Mouse (Mus musculus) kidney, embryonic 14.5 days (tissue): ENCODE measurements around the gene Car8. TPM values are rescaled to one million over a fixed set of nuclear protein-coding genes. Genes with fewer than 3 reads are reported as not detected.

Experiments used
- ATAC-seq: fragments of 200-750 bp; cut with Nextera tagmentation; 2 replicates; pipeline ENCODE4 v1.8.0; 2017; ENCODE audit warnings: moderate number of reproducible peaks, mild to moderate bottlenecking, moderate TSS enrichment, moderate library complexity; ENCODE audit not compliant: low FRiP score, low TSS enrichment
- H3K27ac ChIP-seq: fragments of 300-500 bp; sonication (generic); 2 replicates; pipeline ENCODE4 v1.5.1; 2014; ENCODE audit warnings: low read depth, mild to moderate bottlenecking, low read length, moderate library complexity, mixed read lengths
- H3K27me3 ChIP-seq: fragments of 300-500 bp; sonication (generic); 2 replicates; pipeline ENCODE4 v1.6.1; 2014; ENCODE audit warnings: mild to moderate bottlenecking, low read length; ENCODE audit not compliant: control insufficient read depth, insufficient read depth
- H3K36me3 ChIP-seq: fragments of 300-500 bp; sonication (generic); 2 replicates; pipeline ENCODE4 v1.6.1; 2014; ENCODE audit warnings: low read length, mixed read lengths; ENCODE audit not compliant: control insufficient read depth, insufficient read depth
- H3K4me1 ChIP-seq: fragments of 300-500 bp; sonication (generic); 2 replicates; pipeline ENCODE4 v1.6.1; 2014; ENCODE audit warnings: low read length, mixed read lengths; ENCODE audit not compliant: control insufficient read depth, insufficient read depth
- H3K4me2 ChIP-seq: fragments of 300-500 bp; sonication (generic); replicated peaks from 2 replicates; pipeline ENCODE4 v1.6.1; 2014; ENCODE audit warnings: low read depth, mild to moderate bottlenecking, low read length
- H3K4me3 ChIP-seq: fragments of 300-500 bp; sonication (generic); 2 replicates; pipeline ENCODE4 v1.5.1; 2014; ENCODE audit warnings: mild to moderate bottlenecking, low read length
- H3K9ac ChIP-seq: fragments of 300-500 bp; sonication (generic); 2 replicates; pipeline ENCODE4 v1.6.1; 2014; ENCODE audit warnings: low read depth, mild to moderate bottlenecking, low read length, moderate library complexity
- H3K9me3 ChIP-seq: fragments of 300-500 bp; sonication (generic); 2 replicates; pipeline ENCODE4 v1.6.1; 2016; ENCODE audit warnings: low read length; ENCODE audit not compliant: control insufficient read depth
- WGBS: fragments of 180-500 bp; shearing (Covaris S2); extraction: QIAGEN DNeasy Blood & Tissue Kit; methylation state at CpG from one replicate; pipeline ENCODE4 v1.1.7; 2014; 5-methylcytosine and 5-hydroxymethylcytosine counted together
- polyA plus RNA-seq: library from polyadenylated mRNA; unstranded; fragments of >200 nt; fragmentation: Nextera tagmentation; extraction: Ambion mirVana; gene quantifications from 2 replicates; pipeline ENCODE4 v1.2.1, GENCODE M21; 2014

Car8 gene
- polyA plus RNA-seq, 1 experiment from 2014 or later = 9.1 TPM

DNA sequence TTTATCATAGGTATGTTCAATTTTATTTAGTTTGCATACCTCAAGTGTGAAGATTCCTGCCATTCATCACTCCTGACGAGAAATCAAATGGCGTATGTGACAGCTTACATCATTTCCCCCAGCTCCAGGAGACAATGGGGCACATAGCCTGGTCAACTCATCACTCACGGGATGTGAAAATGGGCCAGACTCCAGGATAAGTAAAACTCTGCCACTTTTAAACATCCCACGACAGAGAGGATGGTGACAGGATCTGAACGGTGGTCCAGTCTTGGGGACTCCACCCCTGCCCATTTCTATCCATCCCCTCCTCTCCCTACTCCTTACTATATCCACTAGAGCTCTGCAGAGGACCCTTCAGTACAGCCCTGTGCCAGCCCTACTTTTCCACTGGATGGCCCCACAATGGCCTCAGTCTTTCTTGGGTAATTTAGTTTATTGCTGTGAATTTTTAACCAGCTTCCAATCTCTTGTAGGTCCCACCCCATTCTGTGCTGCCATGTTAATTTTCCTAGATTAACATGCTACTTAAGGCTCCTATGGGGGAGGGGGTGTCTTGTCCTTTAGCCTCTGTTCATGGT lies 7.5 kb downstream of the Car8 start:
- ATAC-seq = no peak
- H3K36me3 ChIP-seq = no peaks in the 10 kb centered on the region
- H3K9ac ChIP-seq = no peak overlapping the region
- no peaks in the 10 kb centered on the region for H3K9me3 ChIP-seq
- WGBS = 85% methylated on average over 5 of the region's 5 CpGs
- H3K4me3 ChIP-seq = no peak overlapping the region
- H3K4me2 ChIP-seq = no peak overlapping the region
- no peaks in the 10 kb centered on the region for H3K4me1 ChIP-seq
- H3K27ac ChIP-seq = no peak overlapping the region
- no peaks in the 10 kb centered on the region for H3K27me3 ChIP-seq

DNA sequence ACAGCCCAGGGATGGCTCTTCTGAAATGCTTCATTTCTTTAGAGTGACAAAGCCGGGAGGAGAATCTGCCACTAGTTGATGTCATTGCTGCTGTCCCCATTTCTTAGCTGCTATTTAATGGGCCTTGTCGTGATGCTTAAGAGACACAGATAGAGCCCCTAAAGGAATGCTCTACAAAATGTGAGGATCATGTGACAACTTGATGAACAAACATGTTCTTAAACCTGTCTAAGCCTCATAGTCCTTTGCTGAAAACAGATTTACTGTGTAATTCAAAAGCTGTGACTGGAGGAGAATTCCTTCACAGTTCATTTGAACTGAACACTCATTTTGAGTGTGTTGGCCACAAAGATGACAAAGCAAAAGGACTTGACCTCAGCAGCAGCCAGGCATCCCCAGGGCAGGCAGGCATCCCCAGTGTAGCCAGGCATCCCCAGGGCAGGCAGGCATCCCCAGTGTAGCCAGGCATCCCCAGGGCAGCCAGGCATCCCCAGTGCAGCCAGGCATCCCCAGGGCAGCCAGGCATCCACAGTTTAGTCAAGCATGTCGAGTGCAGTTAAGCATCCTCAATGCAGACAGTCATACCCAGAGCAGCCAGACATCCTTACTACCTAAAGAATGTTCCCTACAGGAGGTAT lies 9.1 kb downstream of the Car8 start:
- H3K9ac ChIP-seq = no peak overlapping the region
- 46% methylated on average over 3 of the region's 3 CpGs for WGBS
- H3K9me3 ChIP-seq = no peaks in the 10 kb centered on the region
- no peak overlapping the region for H3K4me3 ChIP-seq
- no peak overlapping the region for H3K4me2 ChIP-seq
- no peaks in the 10 kb centered on the region for H3K36me3 ChIP-seq
- no peaks in the 10 kb centered on the region for H3K4me1 ChIP-seq
- H3K27me3 ChIP-seq = no peaks in the 10 kb centered on the region
- H3K27ac ChIP-seq = no peak overlapping the region
- ATAC-seq = peak; percentile 92

- no peak for ATAC-seq
- H3K9me3 ChIP-seq = no peaks in the 10 kb centered on the region
- no peak overlapping the region for H3K27ac ChIP-seq
- no peaks in the 10 kb centered on the region for H3K27me3 ChIP-seq
- WGBS = 90% methylated on average over 8 of the region's 8 CpGs
- H3K36me3 ChIP-seq = no peaks in the 10 kb centered on the region
- no peak overlapping the region for H3K4me3 ChIP-seq
- no peak overlapping the region for H3K4me2 ChIP-seq
- 0 out of 2 replicates have a peak, but pooled peaks cover 3% of the 10 kb centered on the region for H3K4me1 ChIP-seq
- no peak overlapping the region for H3K9ac ChIP-seq
Observed at GRCm38 (mm10) chr4:8218941-8219340, 19.9 kb downstream of the Car8 start.

DNA sequence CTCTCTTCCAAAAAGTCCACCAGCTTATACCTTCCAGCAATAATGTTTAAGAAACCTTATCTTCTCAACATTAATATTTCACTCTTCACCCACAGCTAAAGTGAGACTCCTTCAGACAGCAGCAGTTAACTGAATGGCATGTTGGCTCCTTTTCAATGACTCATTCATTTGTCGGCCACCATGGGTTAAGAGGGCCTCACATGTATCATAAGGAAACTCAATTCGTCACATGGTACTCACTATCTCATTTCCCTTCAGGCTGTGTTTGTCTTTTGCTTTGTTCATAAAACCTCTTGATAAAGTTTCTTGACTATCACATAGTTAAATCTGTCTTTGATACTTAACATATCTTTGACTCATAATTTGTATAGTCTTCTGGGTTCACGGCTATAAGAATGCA lies 20.8 kb downstream of the Car8 start:
- no peak for ATAC-seq
- 0 out of 2 replicates have a peak, but pooled peaks cover 3% of the 10 kb centered on the region for H3K4me1 ChIP-seq
- 59% methylated on average over 3 of the region's 3 CpGs for WGBS

DNA sequence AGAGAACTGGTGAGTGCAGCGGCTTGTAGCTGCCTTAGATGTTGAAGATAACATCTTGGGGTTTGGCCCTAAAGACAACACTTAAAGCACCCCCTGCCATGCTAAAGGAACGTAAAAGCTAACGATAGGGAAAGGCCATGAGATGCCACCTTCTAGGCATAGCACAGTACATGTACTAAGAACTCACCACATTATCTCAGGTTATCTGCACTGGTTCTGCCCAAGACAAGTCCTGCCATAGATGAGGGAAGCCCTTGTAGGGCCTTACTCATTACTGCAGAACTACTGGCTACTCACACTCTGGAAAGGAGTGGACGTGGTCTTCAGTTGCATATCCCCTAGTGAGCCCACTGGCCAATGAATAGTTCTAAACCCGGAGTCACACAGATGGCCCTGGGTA lies 21.6 kb downstream of the Car8 start:
- H3K4me1 ChIP-seq = 0 out of 2 replicates have a peak, but pooled peaks cover 3% of the 10 kb centered on the region
- H3K36me3 ChIP-seq = no peaks in the 10 kb centered on the region
- no peak overlapping the region for H3K27ac ChIP-seq
- no peak overlapping the region for H3K4me3 ChIP-seq
- H3K27me3 ChIP-seq = no peaks in the 10 kb centered on the region
- WGBS = 59% methylated on average over 5 of the region's 5 CpGs
- H3K9me3 ChIP-seq = no peaks in the 10 kb centered on the region
- no peak overlapping the region for H3K9ac ChIP-seq
- no peak for ATAC-seq
- no peak overlapping the region for H3K4me2 ChIP-seq

More for the DNA sequence above, 20.8 kb downstream of the Car8 start:
- H3K27me3 ChIP-seq = no peaks in the 10 kb centered on the region
- no peaks in the 10 kb centered on the region for H3K9me3 ChIP-seq
- no peaks in the 10 kb centered on the region for H3K36me3 ChIP-seq
- H3K4me3 ChIP-seq = no peak overlapping the region
- no peak overlapping the region for H3K9ac ChIP-seq
- no peak overlapping the region for H3K4me2 ChIP-seq
- no peak overlapping the region for H3K27ac ChIP-seq

GRCm38 (mm10) chr4:8216551-8216950 lies 22.3 kb downstream of the Car8 start:
- 42% methylated on average over 6 of the region's 6 CpGs for WGBS
- H3K9ac ChIP-seq = no peak overlapping the region
- H3K27me3 ChIP-seq = no peaks in the 10 kb centered on the region
- no peak overlapping the region for H3K27ac ChIP-seq
- H3K36me3 ChIP-seq = no peaks in the 10 kb centered on the region
- no peak overlapping the region for H3K4me2 ChIP-seq
- 0 out of 2 replicates have a peak, but pooled peaks cover 3% of the 10 kb centered on the region for H3K4me1 ChIP-seq
- H3K4me3 ChIP-seq = no peak overlapping the region
- H3K9me3 ChIP-seq = no peaks in the 10 kb centered on the region
- ATAC-seq = no peak

GRCm38 (mm10) chr4:8213661-8214060 lies 25.2 kb downstream of the Car8 start:
- 82% methylated on average over 2 of the region's 2 CpGs for WGBS

DNA sequence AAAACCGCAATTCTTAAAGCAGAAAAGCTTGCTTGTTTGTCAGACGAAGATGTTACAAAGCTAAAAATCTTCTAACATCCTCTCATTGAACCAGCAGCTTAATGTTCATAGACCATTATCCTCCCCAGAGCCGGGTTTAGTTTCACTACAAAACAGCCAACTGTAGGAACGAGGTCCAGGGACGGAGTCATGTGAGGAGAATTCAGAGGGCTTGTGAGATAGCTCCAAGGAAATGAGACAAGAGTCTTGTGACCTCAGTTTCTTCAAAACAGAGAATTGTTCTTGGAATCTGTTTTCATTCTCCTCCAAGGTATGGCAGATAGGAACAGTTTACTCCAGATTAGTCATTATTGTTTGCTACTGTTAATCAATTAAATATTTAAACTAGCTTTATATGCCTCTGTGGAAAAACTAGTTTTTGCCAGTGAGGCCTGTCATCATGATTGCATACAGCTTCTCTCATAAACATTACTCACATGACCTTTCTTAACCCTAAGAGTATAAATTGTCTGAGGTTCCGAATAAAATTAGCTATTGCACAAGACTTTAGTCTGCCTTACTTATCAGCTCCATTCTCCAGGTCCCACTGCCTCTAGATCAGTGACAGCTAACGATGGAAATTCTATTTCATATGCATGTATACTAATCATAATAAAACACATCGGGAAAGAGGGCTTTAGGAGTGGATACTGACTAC lies 25.8 kb downstream of the Car8 start:
- no peak overlapping the region for H3K4me2 ChIP-seq
- H3K27me3 ChIP-seq = no peaks in the 10 kb centered on the region
- H3K4me3 ChIP-seq = no peak overlapping the region
- H3K27ac ChIP-seq = no peak overlapping the region
- 0 out of 2 replicates have a peak, but pooled peaks cover 3% of the 10 kb centered on the region for H3K4me1 ChIP-seq
- no peaks in the 10 kb centered on the region for H3K36me3 ChIP-seq
- ATAC-seq = no peak
- WGBS = 64% methylated on average over 8 of the region's 8 CpGs
- H3K9me3 ChIP-seq = no peaks in the 10 kb centered on the region
- no peak overlapping the region for H3K9ac ChIP-seq

More at GRCm38 (mm10) chr4:8213661-8214060, 25.2 kb downstream of the Car8 start:
- Histone ChIP-seq H3K27ac (no peak overlapping the region), H3K36me3 (no peaks in the 10 kb centered on the region), H3K4me2 (no peak overlapping the region), H3K9ac (no peak overlapping the region), H3K27me3 (no peaks in the 10 kb centered on the region), H3K4me3 (no peak overlapping the region), H3K9me3 (no peaks in the 10 kb centered on the region), H3K4me1 (0 out of 2 replicates have a peak, but pooled peaks cover 3% of the 10 kb centered on the region)
- no peak for ATAC-seq

- WGBS = 91% methylated on average over 2 of the region's 2 CpGs
- Histone ChIP-seq H3K27ac (no peak overlapping the region), H3K36me3 (no peaks in the 10 kb centered on the region), H3K9ac (no peak overlapping the region), H3K27me3 (no peaks in the 10 kb centered on the region), H3K4me2 (no peak overlapping the region), H3K4me1 (no peaks in the 10 kb centered on the region), H3K9me3 (no peaks in the 10 kb centered on the region), H3K4me3 (no peak overlapping the region)
- no peak for ATAC-seq
Observed at GRCm38 (mm10) chr4:8210452-8210851, 28.4 kb downstream of the Car8 start.
